Mouse (Mus musculus) thymus, adult 18-20 months (tissue): ENCODE data around the gene Mafg.
A peak's percentile ranks its signal among the peaks of the same experiment; 100 is the strongest.
"Not testable (repeated sequence)": the region's sequence is repeated elsewhere in the genome, so short reads cannot be mapped to it uniquely, and the experiment has no call there.

Experiments
- DNase-seq, 2 experiments: peaks; one replicate each; pipeline ENCODE4 v3.0.0; 2022; ENCODE audit warnings: mixed read lengths in 2 of 2

The Mafg gene

DNA sequence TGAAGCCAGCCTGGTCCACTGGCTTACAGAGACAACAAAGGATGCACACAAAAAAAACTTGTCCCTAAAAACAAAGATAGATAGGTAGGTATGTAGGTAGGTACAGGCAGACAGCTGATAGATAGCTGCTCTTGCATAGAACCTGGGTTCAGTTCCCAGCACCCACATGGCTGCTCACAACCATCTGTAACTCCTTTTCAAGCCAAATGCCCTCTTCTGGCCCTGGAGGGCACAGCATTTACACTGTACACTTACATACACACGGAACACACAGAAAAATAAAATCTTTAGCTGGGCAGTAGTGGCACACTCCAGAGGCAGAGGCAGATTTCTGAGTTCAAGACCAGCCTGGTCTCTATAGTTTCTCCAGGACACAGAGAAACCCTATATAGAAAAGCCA lies 49.5 kb downstream of the Mafg start:
- DNase-seq, result no peak

- not testable (repeated sequence) for DNase-seq
Measured at GRCm38 (mm10) chr11:120582982-120583293, 50.5 kb downstream of the Mafg start.

DNA sequence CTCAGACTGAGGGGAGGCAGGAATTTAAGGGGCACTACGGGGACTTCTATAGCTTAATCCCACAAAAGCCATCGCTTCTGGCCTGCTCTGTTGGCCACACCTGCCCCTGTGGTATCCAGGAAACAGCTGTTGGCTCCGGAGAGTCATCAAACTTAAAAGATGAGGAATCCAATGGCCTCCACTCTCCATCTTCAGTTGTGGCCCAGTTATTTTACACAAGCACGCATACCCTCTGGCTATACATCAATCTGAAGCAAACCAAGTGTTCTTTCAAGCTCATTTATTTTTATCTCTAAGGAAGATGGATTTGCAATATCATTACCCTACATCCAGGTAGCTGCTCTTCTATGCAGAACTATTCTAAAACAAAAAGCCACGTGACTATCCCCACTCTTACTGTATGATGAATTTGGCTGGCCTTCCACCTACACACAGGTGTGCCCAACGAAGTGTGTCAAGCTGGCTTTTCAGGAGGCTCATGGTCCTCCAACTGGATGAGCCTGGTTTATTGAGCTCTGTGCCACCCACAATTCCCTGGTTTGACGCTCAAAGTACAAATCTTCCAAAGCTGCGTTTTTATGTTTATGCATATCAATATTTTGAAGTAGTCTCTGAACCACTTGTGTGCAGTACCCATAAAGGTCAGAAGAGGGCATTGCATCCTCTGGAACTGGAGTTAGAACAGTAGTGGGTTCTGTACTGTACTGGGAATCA lies 51.0 kb downstream of the Mafg start:
- DNase-seq, result peak in 1 of 2 experiments; percentile 34

DNA sequence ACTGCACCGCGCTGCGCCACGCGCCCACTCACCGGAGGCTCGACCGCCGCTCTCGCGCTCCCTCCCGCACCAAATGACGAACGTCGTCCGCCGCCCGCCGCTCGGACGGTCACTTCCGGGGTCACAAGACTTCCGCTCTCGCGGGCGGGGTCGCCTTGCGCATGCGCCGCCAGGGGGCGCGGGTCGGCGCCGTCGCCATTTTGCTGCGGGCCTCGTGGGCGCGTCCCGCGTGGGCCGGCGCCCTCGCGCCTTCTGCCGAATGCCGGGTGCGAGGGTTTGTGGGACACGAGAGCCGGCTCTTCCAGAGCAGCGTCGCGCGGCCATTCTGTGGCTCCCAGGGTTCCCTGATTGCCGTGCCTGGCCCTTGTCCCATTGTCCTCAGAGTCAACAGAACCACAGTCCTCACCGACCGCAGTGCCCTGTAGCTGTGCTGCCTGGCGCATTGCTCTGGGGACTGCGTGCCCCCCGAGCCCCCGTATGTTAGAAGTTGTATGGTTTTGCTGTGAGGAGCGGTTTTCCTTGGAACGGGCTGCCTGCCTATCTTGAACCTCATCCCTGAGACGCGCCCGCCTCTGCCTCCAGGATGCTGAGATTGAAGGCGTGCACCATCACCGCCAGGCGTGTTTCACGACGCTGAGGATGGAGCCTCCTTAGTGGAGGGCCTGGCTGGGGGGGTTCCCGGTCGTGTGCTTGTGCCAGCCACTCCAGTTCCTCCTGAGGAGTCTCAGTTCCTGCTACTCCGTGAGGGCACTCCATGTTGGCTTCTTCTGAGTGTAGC lies 51.7 kb downstream of the Mafg start, which contains the start of gene Arhgdia:
TSS of gene Arhgdia (minus strand) at position 135 of the 778 bp plus-strand sequence.
- peak; percentile 72 to 80 for DNase-seq

DNA sequence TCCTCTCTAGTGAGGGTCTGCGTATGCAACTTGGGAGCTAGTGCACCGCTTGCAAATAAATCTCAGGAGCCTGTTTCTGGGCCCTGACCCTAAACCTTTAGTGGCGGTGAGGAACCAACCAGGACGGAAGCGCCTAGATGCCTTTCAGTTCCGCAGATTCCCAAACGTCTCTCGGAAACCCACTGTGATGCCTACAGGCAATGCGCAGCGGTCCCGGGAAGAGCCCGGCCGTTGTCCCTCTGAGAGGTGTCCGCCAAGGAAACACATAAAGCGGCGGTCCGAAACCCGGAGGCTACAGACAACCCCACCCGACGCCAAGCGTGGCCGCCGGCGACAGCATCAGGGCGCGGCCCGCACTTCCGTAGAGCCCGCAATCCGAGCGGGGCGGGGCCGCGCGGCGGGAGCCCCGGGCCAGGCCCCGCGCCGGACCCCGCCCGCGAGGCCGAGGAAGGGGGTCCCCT lies 52.5 kb downstream of the Mafg start:
- peak in 1 of 2 experiments; percentile 27 for DNase-seq

DNA sequence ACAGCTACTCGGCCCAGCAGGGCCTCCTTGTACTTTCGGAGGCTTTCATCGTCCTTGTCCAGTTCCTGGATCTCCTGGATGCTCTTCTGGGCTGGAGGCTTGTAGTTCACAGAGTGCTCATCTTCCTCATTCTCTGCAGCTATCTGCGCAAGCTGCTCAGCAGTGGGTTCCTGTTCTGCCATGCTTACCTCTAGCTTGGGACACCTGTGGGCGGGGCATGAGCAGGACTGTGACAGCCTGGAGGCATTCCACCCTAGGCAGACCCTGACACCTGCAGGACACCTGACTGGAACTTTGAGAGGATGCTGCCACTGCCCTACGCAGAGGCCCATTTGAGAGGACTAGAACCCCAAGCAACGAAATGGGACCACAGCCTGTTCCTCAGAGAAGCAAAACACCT lies 53.2 kb downstream of the Mafg start:
- DNase-seq, result peak in 1 of 2 experiments; percentile 35

DNA sequence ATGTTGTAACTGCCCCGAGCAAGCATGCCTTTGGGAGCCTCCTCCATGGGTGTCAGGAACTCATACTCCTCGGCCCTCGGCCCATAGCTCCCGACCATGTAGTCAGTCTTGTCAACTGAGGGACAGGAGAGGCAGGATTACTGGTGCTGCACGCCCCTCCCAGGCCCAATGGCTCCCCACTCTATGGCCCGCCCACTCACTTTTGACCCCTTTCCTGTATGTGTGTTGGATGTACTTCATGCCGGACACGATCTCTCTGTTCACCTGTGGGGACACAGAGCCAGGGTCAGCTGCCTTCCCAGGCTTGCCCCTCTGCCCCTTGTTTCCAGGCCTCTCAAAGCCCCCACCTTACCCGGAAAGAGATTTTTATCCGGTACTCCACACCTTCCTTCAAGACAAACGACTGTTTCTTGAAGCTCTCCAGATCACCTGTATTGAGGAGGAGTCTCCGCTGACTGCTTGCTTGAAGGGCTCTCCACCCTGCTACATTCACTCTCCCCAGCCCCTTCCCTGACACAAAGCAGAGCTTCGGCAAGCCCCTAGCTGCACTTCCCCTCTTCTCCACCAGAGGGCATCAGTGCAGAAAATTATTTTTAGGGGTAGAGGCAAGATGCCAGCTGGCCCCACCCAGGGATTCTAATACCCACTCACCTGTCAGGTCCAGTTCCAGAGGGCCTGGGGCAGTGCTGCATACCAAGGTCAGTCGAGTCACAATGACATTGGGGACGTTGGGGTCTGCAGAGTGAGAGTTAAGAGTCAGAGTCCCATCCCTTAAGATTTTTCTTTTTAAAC lies 53.9 kb downstream of the Mafg start:
- peak; percentile 48 to 75 for DNase-seq

- DNase-seq, result peak in 1 of 2 experiments; percentile 31
Measured at GRCm38 (mm10) chr11:120578694-120579243, 54.6 kb downstream of the Mafg start.

DNA sequence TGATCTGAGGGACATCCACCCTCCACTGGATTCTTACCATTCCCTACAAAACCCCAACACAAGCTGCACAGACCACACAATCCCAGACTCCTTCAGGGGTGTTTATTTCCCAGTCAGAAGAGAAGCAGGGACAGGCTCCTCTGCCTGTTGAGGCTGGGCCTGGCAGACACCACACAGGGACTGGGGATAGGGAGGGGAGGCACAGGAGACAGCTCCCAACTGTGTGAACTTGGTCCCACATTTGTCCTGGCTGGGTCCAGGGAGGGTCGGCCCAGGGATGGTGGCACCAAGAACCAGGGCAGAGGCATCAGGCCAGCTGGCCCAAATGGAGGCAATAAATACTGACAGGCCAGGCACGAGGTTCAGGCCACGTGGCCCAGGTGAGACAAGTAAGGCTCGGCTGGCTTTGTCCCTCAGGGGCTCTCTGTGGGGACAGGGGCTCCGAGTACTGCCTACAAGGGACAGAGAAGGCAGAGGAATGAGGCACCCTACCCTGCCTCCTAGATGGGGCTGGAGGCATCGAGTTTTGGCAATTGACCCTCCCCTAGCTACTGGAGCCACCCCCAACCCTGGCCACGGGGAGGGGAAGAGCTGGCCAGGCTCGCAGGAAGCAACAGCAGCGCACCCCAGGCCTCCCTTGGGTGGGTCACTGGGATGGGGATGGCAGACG lies 55.2 kb downstream of the Mafg start:
- DNase-seq, result no peak

- no peak for DNase-seq
Measured at GRCm38 (mm10) chr11:120577211-120578023, 56.0 kb downstream of the Mafg start.

- no peak for DNase-seq
Measured at GRCm38 (mm10) chr11:120576365-120576981, 56.9 kb downstream of the Mafg start.

GRCm38 (mm10) chr11:120575940-120576339 lies 57.5 kb downstream of the Mafg start:
- DNase-seq, result no peak
